Mouse (Mus musculus): ENCODE results near the gene Gpx2. TPM values are rescaled to one million over a fixed set of nuclear protein-coding genes. Genes with fewer than 3 reads are reported as not detected.
A peak's percentile ranks its signal among the peaks of the same experiment; 100 is the strongest.

Gene Gpx2
- polyA plus RNA-seq, 1 experiment from 2014 or later, result 0.66 TPM

DNA sequence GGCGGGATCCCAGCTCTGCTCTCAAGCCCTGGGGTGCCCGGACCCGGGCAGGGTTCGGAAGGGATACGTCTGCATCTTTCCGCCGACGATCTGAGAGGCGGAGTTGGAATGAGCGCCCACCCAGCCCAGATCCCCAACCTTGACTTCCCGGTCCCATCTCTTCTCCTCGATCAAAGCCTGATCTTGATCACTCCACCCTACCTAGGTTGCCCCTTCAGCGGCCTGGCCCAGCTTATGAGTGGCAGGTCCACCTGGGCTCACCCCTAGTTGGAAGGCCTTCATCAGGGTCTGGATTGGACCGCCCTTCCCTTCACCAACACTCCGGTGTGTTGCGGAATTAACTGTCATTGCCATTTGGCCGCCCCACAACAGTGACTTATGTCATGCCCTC lies 27.3 kb upstream of the Gpx2 start, which contains the start of gene Rab15:
Rab15 (minus strand) TSS at position 258 of the 391 bp plus-strand sequence.
- H3K4me2 ChIP-seq (ENCODE audit: low read depth, low read length), result peak within 1 kb of the TSS; percentile 84
- no peaks in the 10 kb centered on the region for H3K4me1 ChIP-seq (ENCODE audit: control insufficient read depth, insufficient read depth, low read length)
- ATAC-seq (replicated peaks; ENCODE audit: extremely low read depth, insufficient read depth, low FRiP score), result 0 out of 2 replicates have a peak, but pooled peaks have one; percentile 7
- peak within 1 kb of the TSS; percentile 80 for H3K9ac ChIP-seq (ENCODE audit: low read length)
- H3K27ac ChIP-seq (ENCODE audit: low read length), result no peak within 1 kb of the TSS
- 8% methylated on average over 17 of the region's 17 CpGs for WGBS
- H3K4me3 ChIP-seq (ENCODE audit: low read length), result peak within 1 kb of the TSS; percentile 72
- no peaks in the 10 kb centered on the region for H3K9me3 ChIP-seq (replicated peaks; ENCODE audit: control insufficient read depth, low read length)
- H3K27me3 ChIP-seq (ENCODE audit: control insufficient read depth, insufficient read depth, low read length), result peaks cover 24% of the 10 kb centered on the region
- no peaks in the 10 kb centered on the region for H3K36me3 ChIP-seq (ENCODE audit: control insufficient read depth, insufficient read depth)

GRCm38 (mm10) chr12:76822002-76822650 lies 26.8 kb upstream of the Gpx2 start:
- 2% methylated on average over 60 of the region's 66 CpGs for WGBS
- no peaks in the 10 kb centered on the region for H3K4me1 ChIP-seq (ENCODE audit: control insufficient read depth, insufficient read depth, low read length)
- no peaks in the 10 kb centered on the region for H3K36me3 ChIP-seq (ENCODE audit: control insufficient read depth, insufficient read depth)
- peaks cover 24% of the 10 kb centered on the region for H3K27me3 ChIP-seq (ENCODE audit: control insufficient read depth, insufficient read depth, low read length)
- H3K4me2 ChIP-seq (ENCODE audit: low read depth, low read length), result peak overlapping the region; percentile 84
- no peaks in the 10 kb centered on the region for H3K9me3 ChIP-seq (replicated peaks; ENCODE audit: control insufficient read depth, low read length)
- peak; percentile 43; the same call in 1 of the 2 replicates for ATAC-seq (replicated peaks; ENCODE audit: extremely low read depth, insufficient read depth, low FRiP score)
- no peak overlapping the region for H3K27ac ChIP-seq (ENCODE audit: low read length)
- peak overlapping the region; percentile 80 for H3K9ac ChIP-seq (ENCODE audit: low read length)
- H3K4me3 ChIP-seq (ENCODE audit: low read length), result peak overlapping the region; percentile 72

- no peaks in the 10 kb centered on the region for H3K9me3 ChIP-seq (replicated peaks; ENCODE audit: control insufficient read depth, low read length)
- peaks cover 24% of the 10 kb centered on the region for H3K27me3 ChIP-seq (ENCODE audit: control insufficient read depth, insufficient read depth, low read length)
- H3K4me3 ChIP-seq (ENCODE audit: low read length), result no peak overlapping the region
- WGBS, result 61% methylated on average over 4 of the region's 4 CpGs
- no peak overlapping the region; the same call in 1 of the 2 replicates for H3K4me2 ChIP-seq (ENCODE audit: low read depth, low read length)
- ATAC-seq (replicated peaks; ENCODE audit: extremely low read depth, insufficient read depth, low FRiP score), result no peak
- H3K4me1 ChIP-seq (ENCODE audit: control insufficient read depth, insufficient read depth, low read length), result no peaks in the 10 kb centered on the region
- no peaks in the 10 kb centered on the region for H3K36me3 ChIP-seq (ENCODE audit: control insufficient read depth, insufficient read depth)
- no peak overlapping the region for H3K9ac ChIP-seq (ENCODE audit: low read length)
- no peak overlapping the region for H3K27ac ChIP-seq (ENCODE audit: low read length)
Measured at GRCm38 (mm10) chr12:76820615-76821014, 25.3 kb upstream of the Gpx2 start.

GRCm38 (mm10) chr12:76819816-76820215 lies 24.5 kb upstream of the Gpx2 start:
- Histone ChIP-seq H3K4me1 (ENCODE audit: control insufficient read depth, insufficient read depth, low read length) (no peaks in the 10 kb centered on the region), H3K9ac (ENCODE audit: low read length) (no peak overlapping the region), H3K27ac (ENCODE audit: low read length) (no peak overlapping the region), H3K4me2 (ENCODE audit: low read depth, low read length) (no peak overlapping the region), H3K9me3 (replicated peaks; ENCODE audit: control insufficient read depth, low read length) (no peaks in the 10 kb centered on the region), H3K36me3 (ENCODE audit: control insufficient read depth, insufficient read depth) (no peaks in the 10 kb centered on the region), H3K27me3 (ENCODE audit: control insufficient read depth, insufficient read depth, low read length) (peaks cover 19% of the 10 kb centered on the region), H3K4me3 (ENCODE audit: low read length) (no peak overlapping the region)
- ATAC-seq (replicated peaks; ENCODE audit: extremely low read depth, insufficient read depth, low FRiP score), result no peak
- WGBS, result 66% methylated on average over 6 of the region's 6 CpGs

DNA sequence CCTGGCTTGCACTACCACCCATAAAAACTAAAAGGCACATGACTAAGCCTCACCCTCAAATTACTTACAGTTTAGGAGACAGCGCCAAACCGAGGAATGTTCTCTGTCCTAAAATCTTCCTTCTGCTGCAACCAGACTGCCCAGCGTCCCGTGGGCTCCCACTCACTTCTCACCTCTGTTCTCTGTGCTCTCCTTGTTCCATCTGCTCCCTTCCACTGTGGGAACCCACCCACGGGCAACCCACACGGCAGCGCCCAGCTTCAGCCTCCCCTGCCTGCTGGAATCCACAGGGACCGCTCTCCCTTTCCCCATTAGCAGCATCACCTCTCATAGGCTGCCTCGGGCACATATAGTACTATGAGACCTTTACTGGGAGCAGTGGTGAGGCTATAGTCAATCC lies 23.6 kb upstream of the Gpx2 start:
- no peaks in the 10 kb centered on the region for H3K9me3 ChIP-seq (replicated peaks; ENCODE audit: control insufficient read depth, low read length)
- no peak for ATAC-seq (replicated peaks; ENCODE audit: extremely low read depth, insufficient read depth, low FRiP score)
- no peak overlapping the region for H3K27ac ChIP-seq (ENCODE audit: low read length)
- peaks cover 17% of the 10 kb centered on the region for H3K27me3 ChIP-seq (ENCODE audit: control insufficient read depth, insufficient read depth, low read length)
- no peak overlapping the region for H3K4me3 ChIP-seq (ENCODE audit: low read length)
- no peak overlapping the region for H3K9ac ChIP-seq (ENCODE audit: low read length)
- 81% methylated on average over 9 of the region's 9 CpGs for WGBS
- no peak overlapping the region for H3K4me2 ChIP-seq (ENCODE audit: low read depth, low read length)
- H3K4me1 ChIP-seq (ENCODE audit: control insufficient read depth, insufficient read depth, low read length), result no peaks in the 10 kb centered on the region
- no peaks in the 10 kb centered on the region for H3K36me3 ChIP-seq (ENCODE audit: control insufficient read depth, insufficient read depth)

- WGBS, result 73% methylated on average over 4 of the region's 4 CpGs
Measured at GRCm38 (mm10) chr12:76818120-76818519, 22.8 kb upstream of the Gpx2 start.

GRCm38 (mm10) chr12:76817176-76817575 lies 21.8 kb upstream of the Gpx2 start:
- H3K4me2 ChIP-seq (ENCODE audit: low read depth, low read length), result no peak overlapping the region
- H3K27ac ChIP-seq (ENCODE audit: low read length), result no peak overlapping the region
- no peak for ATAC-seq (replicated peaks; ENCODE audit: extremely low read depth, insufficient read depth, low FRiP score)
- no peaks in the 10 kb centered on the region for H3K36me3 ChIP-seq (ENCODE audit: control insufficient read depth, insufficient read depth)
- no peaks in the 10 kb centered on the region for H3K9me3 ChIP-seq (replicated peaks; ENCODE audit: control insufficient read depth, low read length)
- peaks cover 13% of the 10 kb centered on the region for H3K27me3 ChIP-seq (ENCODE audit: control insufficient read depth, insufficient read depth, low read length)
- H3K9ac ChIP-seq (ENCODE audit: low read length), result no peak overlapping the region
- 66% methylated on average over 4 of the region's 4 CpGs for WGBS
- H3K4me3 ChIP-seq (ENCODE audit: low read length), result no peak overlapping the region
- no peaks in the 10 kb centered on the region for H3K4me1 ChIP-seq (ENCODE audit: control insufficient read depth, insufficient read depth, low read length)

More at GRCm38 (mm10) chr12:76818120-76818519, 22.8 kb upstream of the Gpx2 start:
- Histone ChIP-seq H3K9ac (ENCODE audit: low read length) (no peak overlapping the region), H3K36me3 (ENCODE audit: control insufficient read depth, insufficient read depth) (no peaks in the 10 kb centered on the region), H3K27ac (ENCODE audit: low read length) (no peak overlapping the region), H3K27me3 (ENCODE audit: control insufficient read depth, insufficient read depth, low read length) (peaks cover 15% of the 10 kb centered on the region), H3K9me3 (replicated peaks; ENCODE audit: control insufficient read depth, low read length) (no peaks in the 10 kb centered on the region), H3K4me2 (ENCODE audit: low read depth, low read length) (no peak overlapping the region), H3K4me1 (ENCODE audit: control insufficient read depth, insufficient read depth, low read length) (no peaks in the 10 kb centered on the region), H3K4me3 (ENCODE audit: low read length) (no peak overlapping the region)
- ATAC-seq (replicated peaks; ENCODE audit: extremely low read depth, insufficient read depth, low FRiP score), result no peak

DNA sequence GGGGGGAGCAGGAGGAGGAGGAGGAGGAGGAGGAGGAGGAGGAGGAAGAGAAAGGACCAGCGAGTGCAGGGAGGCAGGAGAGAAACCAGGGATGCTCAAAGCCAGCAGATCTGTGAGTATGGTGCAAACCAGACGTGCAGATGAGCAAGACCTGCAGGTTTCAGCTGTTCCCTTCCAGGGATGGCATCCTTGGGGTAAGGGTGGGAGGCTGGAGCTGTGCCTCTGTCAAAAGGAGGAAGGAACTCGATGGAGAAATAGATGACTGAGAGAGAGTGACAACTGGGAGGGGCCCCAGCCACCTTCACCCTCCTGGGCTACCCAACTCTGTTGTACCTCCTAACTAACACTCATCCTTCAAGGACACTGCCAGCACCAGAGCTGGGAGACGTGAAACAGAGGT lies 21.4 kb upstream of the Gpx2 start:
- Histone ChIP-seq H3K27me3 (ENCODE audit: control insufficient read depth, insufficient read depth, low read length) (peaks cover 10% of the 10 kb centered on the region), H3K9ac (ENCODE audit: low read length) (no peak overlapping the region), H3K36me3 (ENCODE audit: control insufficient read depth, insufficient read depth) (no peaks in the 10 kb centered on the region), H3K4me3 (ENCODE audit: low read length) (no peak overlapping the region), H3K4me1 (ENCODE audit: control insufficient read depth, insufficient read depth, low read length) (no peaks in the 10 kb centered on the region), H3K27ac (ENCODE audit: low read length) (no peak overlapping the region), H3K4me2 (ENCODE audit: low read depth, low read length) (no peak overlapping the region), H3K9me3 (replicated peaks; ENCODE audit: control insufficient read depth, low read length) (no peaks in the 10 kb centered on the region)
- no peak for ATAC-seq (replicated peaks; ENCODE audit: extremely low read depth, insufficient read depth, low FRiP score)
- WGBS, result 53% methylated on average over 4 of the region's 4 CpGs

GRCm38 (mm10) chr12:76814120-76814519 lies 18.8 kb upstream of the Gpx2 start:
- no peak overlapping the region for H3K4me2 ChIP-seq (ENCODE audit: low read depth, low read length)
- WGBS, result 72% methylated on average over 2 of the region's 2 CpGs
- H3K9ac ChIP-seq (ENCODE audit: low read length), result no peak overlapping the region
- H3K36me3 ChIP-seq (ENCODE audit: control insufficient read depth, insufficient read depth), result no peaks in the 10 kb centered on the region
- no peaks in the 10 kb centered on the region for H3K4me1 ChIP-seq (ENCODE audit: control insufficient read depth, insufficient read depth, low read length)
- no peak for ATAC-seq (replicated peaks; ENCODE audit: extremely low read depth, insufficient read depth, low FRiP score)
- H3K4me3 ChIP-seq (ENCODE audit: low read length), result no peak overlapping the region
- H3K27ac ChIP-seq (ENCODE audit: low read length), result no peak overlapping the region
- H3K9me3 ChIP-seq (replicated peaks; ENCODE audit: control insufficient read depth, low read length), result no peaks in the 10 kb centered on the region
- no peaks in the 10 kb centered on the region for H3K27me3 ChIP-seq (ENCODE audit: control insufficient read depth, insufficient read depth, low read length)

Measured in heart, embryonic 16.5 days (tissue).